Mouse (Mus musculus) heart, embryonic 16.5 days (tissue): ENCODE results near the gene Sp140. TPM values are rescaled to one million over a fixed set of nuclear protein-coding genes. Genes with fewer than 3 reads are reported as not detected.
"Not testable (repeated sequence)": the region's sequence is repeated elsewhere in the genome, so short reads cannot be mapped to it uniquely, and the experiment has no call there.

Experiments used
- ATAC-seq: fragments of 200-750 bp; cut with Nextera tagmentation; replicated peaks from 2 replicates; pipeline ENCODE4 v1.8.0; 2017; ENCODE audit warnings: moderate number of reproducible peaks; ENCODE audit not compliant: insufficient read depth, low FRiP score; ENCODE audit errors: extremely low read depth
- H3K27ac ChIP-seq: fragments of 300-500 bp; sonication (generic); 2 replicates; pipeline ENCODE4 v1.5.1; 2014; ENCODE audit warnings: mild to moderate bottlenecking, low read length, control low read depth, moderate library complexity
- H3K27me3 ChIP-seq: fragments of 300-500 bp; sonication (generic); 2 replicates; pipeline ENCODE4 v1.6.1; 2014; ENCODE audit warnings: low read length, mixed read lengths; ENCODE audit not compliant: control insufficient read depth, insufficient read depth
- H3K36me3 ChIP-seq: fragments of 300-500 bp; sonication (generic); 2 replicates; pipeline ENCODE4 v1.6.1; 2014; ENCODE audit not compliant: control insufficient read depth, insufficient read depth
- H3K4me1 ChIP-seq: fragments of 300-500 bp; sonication (generic); 2 replicates; pipeline ENCODE4 v1.6.1; 2014; ENCODE audit warnings: low read length, mixed read lengths; ENCODE audit not compliant: control insufficient read depth, insufficient read depth
- H3K4me2 ChIP-seq: fragments of 300-500 bp; sonication (generic); 2 replicates; pipeline ENCODE4 v1.6.1; 2014; ENCODE audit warnings: low read depth, mild to moderate bottlenecking, control low read depth, low read length
- H3K4me3 ChIP-seq: fragments of 300-500 bp; sonication (generic); 2 replicates; pipeline ENCODE4 v1.5.1; 2014; ENCODE audit warnings: mild to moderate bottlenecking, control low read depth, low read length
- H3K9ac ChIP-seq: fragments of 300-500 bp; sonication (generic); 2 replicates; pipeline ENCODE4 v1.6.1; 2014; ENCODE audit warnings: low read length, control low read depth
- H3K9me3 ChIP-seq: fragments of 300-500 bp; sonication (generic); replicated peaks from 2 replicates; pipeline ENCODE4 v1.6.1; 2016; ENCODE audit warnings: low read length; ENCODE audit not compliant: control insufficient read depth
- WGBS: fragments of 180-500 bp; shearing (Covaris S2); extraction: QIAGEN DNeasy Blood & Tissue Kit; methylation state at CpG from one replicate; pipeline ENCODE4 v1.1.7; 2014; 5-methylcytosine and 5-hydroxymethylcytosine counted together
- polyA plus RNA-seq: library from polyadenylated mRNA; unstranded; fragments of >200 nt; fragmentation: Nextera tagmentation; extraction: Ambion mirVana; gene quantifications from 2 replicates; pipeline ENCODE4 v1.2.1, GENCODE M21; 2015

Gene Sp140
- polyA plus RNA-seq, result 3.1 and 3.2 TPM in 2 replicates

- 0 out of 2 replicates have a peak within 1 kb of the TSS, but pooled peaks have one; percentile 28 for H3K4me2 ChIP-seq
- not testable (repeated sequence) for H3K36me3 ChIP-seq, H3K9ac ChIP-seq, H3K27ac ChIP-seq, ATAC-seq, H3K4me3 ChIP-seq, H3K4me1 ChIP-seq, H3K9me3 ChIP-seq, H3K27me3 ChIP-seq
- WGBS, result no CpG with 5 or more reads among the region's 5 CpGs
Measured at GRCm38 (mm10) chr1:85600078-85600477, at the start of gene Sp140. TSS of gene Sp140 (plus strand) at chr1:85600378.

- not testable (repeated sequence) for H3K4me3 ChIP-seq, H3K27ac ChIP-seq, H3K4me1 ChIP-seq, H3K36me3 ChIP-seq, H3K27me3 ChIP-seq, H3K9me3 ChIP-seq, ATAC-seq, H3K9ac ChIP-seq, H3K4me2 ChIP-seq
- WGBS, result 72% methylated on average over 4 of the region's 4 CpGs
Measured at GRCm38 (mm10) chr1:85555261-85555660, 44.9 kb upstream of the Sp140 start.

- H3K36me3 ChIP-seq, H3K4me3 ChIP-seq, ATAC-seq, H3K27ac ChIP-seq, H3K9ac ChIP-seq, H3K9me3 ChIP-seq, H3K4me1 ChIP-seq, H3K27me3 ChIP-seq, H3K4me2 ChIP-seq: not testable (repeated sequence)
- 56% methylated on average over 4 of the region's 4 CpGs for WGBS
Measured at GRCm38 (mm10) chr1:85573554-85573953, 26.6 kb upstream of the Sp140 start.

- not testable (repeated sequence) for H3K36me3 ChIP-seq, H3K4me3 ChIP-seq, H3K9me3 ChIP-seq, H3K4me2 ChIP-seq, H3K27me3 ChIP-seq, H3K9ac ChIP-seq, ATAC-seq, H3K27ac ChIP-seq, H3K4me1 ChIP-seq
- 76% methylated on average over 2 of the region's 3 CpGs for whole genome bisulfite sequencing
Measured at GRCm38 (mm10) chr1:85575376-85575775, 24.8 kb upstream of the Sp140 start, which contains the start of gene G530012D18Rik. TSS of gene G530012D18Rik (plus strand) at chr1:85575676.

GRCm38 (mm10) chr1:85578372-85579010, 21.7 kb upstream of the Sp140 start:
- not testable (repeated sequence) for H3K27me3 ChIP-seq, H3K9ac ChIP-seq, H3K4me1 ChIP-seq, H3K27ac ChIP-seq, H3K4me3 ChIP-seq, H3K9me3 ChIP-seq, H3K4me2 ChIP-seq, ATAC-seq, H3K36me3 ChIP-seq
- WGBS, result 52% methylated on average over 2 of the region's 3 CpGs

- not testable (repeated sequence) for H3K4me3 ChIP-seq, H3K36me3 ChIP-seq, H3K9me3 ChIP-seq, H3K27me3 ChIP-seq, H3K4me1 ChIP-seq, ATAC-seq, H3K4me2 ChIP-seq, H3K27ac ChIP-seq, H3K9ac ChIP-seq
- 62% methylated on average over 6 of the region's 7 CpGs for WGBS
Measured at GRCm38 (mm10) chr1:85579199-85580147, 20.7 kb upstream of the Sp140 start.

GRCm38 (mm10) chr1:85580148-85580534, 20.0 kb upstream of the Sp140 start:
- not testable (repeated sequence) for H3K9ac ChIP-seq, H3K27me3 ChIP-seq, H3K9me3 ChIP-seq, H3K4me1 ChIP-seq, ATAC-seq, H3K36me3 ChIP-seq, H3K4me2 ChIP-seq, H3K27ac ChIP-seq, H3K4me3 ChIP-seq
- WGBS, result 82% methylated on average over 2 of the region's 4 CpGs

- not testable (repeated sequence) for H3K9me3 ChIP-seq, ATAC-seq, H3K9ac ChIP-seq, H3K4me2 ChIP-seq, H3K4me1 ChIP-seq, H3K27me3 ChIP-seq, H3K4me3 ChIP-seq, H3K27ac ChIP-seq, H3K36me3 ChIP-seq
- 74% methylated on average over 3 of the region's 3 CpGs for WGBS
Measured at GRCm38 (mm10) chr1:85580578-85580977, 19.6 kb upstream of the Sp140 start.

- WGBS, result 32% methylated on average over 5 of the region's 5 CpGs
- not testable (repeated sequence) for ATAC-seq, H3K36me3 ChIP-seq, H3K4me2 ChIP-seq, H3K27ac ChIP-seq, H3K9ac ChIP-seq, H3K4me3 ChIP-seq, H3K4me1 ChIP-seq, H3K27me3 ChIP-seq, H3K9me3 ChIP-seq
Measured at GRCm38 (mm10) chr1:85581518-85581917, 18.7 kb upstream of the Sp140 start.
